Mouse (Mus musculus) thymus, adult 2 months (tissue): ENCODE measurements around the gene Mcm10. TPM values are rescaled to one million over a fixed set of nuclear protein-coding genes. Genes with fewer than 3 reads are reported as not detected.

Experiments
- DNase-seq: peaks from one replicate; pipeline ENCODE4 v3.0.0; 2021
- H3K27ac ChIP-seq: fragments of 200-500 bp; 2 replicates; pipeline ENCODE4 v1.5.1; 2012; ENCODE audit warnings: low read length, control low read depth; ENCODE audit not compliant: control insufficient read depth, insufficient read depth
- H3K27me3 ChIP-seq: fragments of 200-500 bp; 2 replicates; pipeline ENCODE4 v1.6.1; 2012; ENCODE audit warnings: mild to moderate bottlenecking, low read length, moderate library complexity, mixed read lengths; ENCODE audit not compliant: control insufficient read depth, insufficient read depth
- H3K36me3 ChIP-seq: fragments of 200-500 bp; 2 replicates; pipeline ENCODE4 v1.6.1; 2012; ENCODE audit warnings: mild to moderate bottlenecking, low read length, moderate library complexity; ENCODE audit not compliant: control insufficient read depth, insufficient read depth
- H3K4me1 ChIP-seq: fragments of 200-500 bp; replicated peaks from 2 replicates; pipeline ENCODE4 v1.6.1; 2012; ENCODE audit warnings: low read length; ENCODE audit not compliant: control insufficient read depth, insufficient read depth
- H3K4me3 ChIP-seq: fragments of 200-500 bp; 2 replicates; pipeline ENCODE4 v1.5.1; 2012; ENCODE audit warnings: mild to moderate bottlenecking, low read length, control low read depth, moderate library complexity; ENCODE audit not compliant: control insufficient read depth, insufficient read depth
- CTCF ChIP-seq: fragments of 200-500 bp; IDR thresholded peaks from 2 replicates; pipeline ENCODE4 v1.5.1; 2012; ENCODE audit warnings: mild to moderate bottlenecking, control low read depth, low read length, moderate library complexity, borderline replicate concordance; ENCODE audit not compliant: control insufficient read depth, poor library complexity, insufficient read depth; ENCODE audit errors: extremely low read depth
- POLR2A ChIP-seq: fragments of 200-500 bp; IDR thresholded peaks from 2 replicates; pipeline ENCODE4 v1.6.1; 2012; ENCODE audit warnings: mild to moderate bottlenecking, low read length, control low read depth, moderate library complexity; ENCODE audit not compliant: control insufficient read depth, poor library complexity, insufficient read depth; ENCODE audit errors: extremely low read depth
- WGBS: fragments of 180-500 bp; shearing (Covaris S2); methylation state at CpG from one replicate; pipeline ENCODE4 v1.1.7; 2018; 5-methylcytosine and 5-hydroxymethylcytosine counted together
- polyA plus RNA-seq: library from polyadenylated mRNA; depleted of rRNA; stranded (reverse); fragments of >200 nt; gene quantifications from 2 replicates; pipeline ENCODE4 v1.2.3, GENCODE M21; 2012; rRNA removed

The Mcm10 gene
- polyA plus RNA-seq, 1 experiment: 21.1 TPM

DNA sequence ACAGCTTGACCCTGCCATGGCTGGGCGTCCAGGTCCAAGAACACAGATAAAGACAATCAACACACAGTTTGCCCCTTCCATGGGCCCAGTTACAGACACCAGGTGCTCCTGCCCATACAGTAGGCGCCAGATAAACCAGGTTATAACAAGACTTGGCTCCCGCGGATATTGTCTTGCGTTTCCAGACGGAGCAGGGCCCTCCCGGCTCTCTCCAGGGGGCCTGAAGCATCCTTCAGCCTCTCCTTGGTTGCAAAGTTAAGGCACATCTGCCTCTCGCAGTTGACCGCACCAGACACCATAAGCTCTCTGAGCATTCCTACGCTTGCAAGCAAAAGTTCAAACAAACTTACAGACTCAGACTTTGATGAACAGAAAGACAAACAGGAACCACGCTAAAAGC lies 71.7 kb downstream of the Mcm10 start:
- no peaks in the 10 kb centered on the region for H3K4me1 ChIP-seq
- H3K36me3 ChIP-seq: no peaks in the 10 kb centered on the region; the same call in 1 of the 2 replicates
- TF ChIP-seq CTCF: no peak
- TF ChIP-seq POLR2A: no peak
- WGBS: 97% methylated on average over 11 of the region's 11 CpGs
- H3K27ac ChIP-seq: no peak overlapping the region
- H3K27me3 ChIP-seq: no peaks in the 10 kb centered on the region
- DNase-seq: no peak
- no peak overlapping the region for H3K4me3 ChIP-seq

Other genes with a start within 250 kb of the Mcm10 start
- 34.4 and 38.0 TPM in 2 replicates for gene Sephs1, start 131.2 kb downstream of the Mcm10 start, polyA plus RNA-seq
- 25.6 and 39.1 TPM in 2 replicates for gene Phyh, start 93.8 kb downstream of the Mcm10 start, polyA plus RNA-seq
- gene Ucma, start 36.7 kb downstream of the Mcm10 start, polyA plus RNA-seq: 1.5 and 2.6 TPM in 2 replicates
- 1.4 TPM in 2 replicates for gene Optn, start 51.3 kb upstream of the Mcm10 start, polyA plus RNA-seq
- gene Ccdc3, start 125.0 kb upstream of the Mcm10 start, polyA plus RNA-seq: 2.6 TPM in 2 replicates